Mouse (Mus musculus) embryonic facial prominence, embryonic 14.5 days (tissue): Measurements from ENCODE around the gene Tango6. TPM values are rescaled to one million over a fixed set of nuclear protein-coding genes. Genes with fewer than 3 reads are reported as not detected.

ENCODE experiments used
- ATAC-seq: fragments of 200-750 bp; cut with Nextera tagmentation; 2 replicates; pipeline ENCODE4 v1.8.0; 2017; ENCODE audit warnings: low read depth, moderate number of reproducible peaks, moderate TSS enrichment
- DNase-seq: peaks from one replicate; pipeline ENCODE4 v3.0.0-alpha.2; 2015; ENCODE audit warnings: low spot score
- H3K27ac ChIP-seq: fragments of 300-500 bp; sonication (generic); replicated peaks from 2 replicates; pipeline ENCODE4 v1.5.1; 2014; ENCODE audit warnings: low read depth, mild to moderate bottlenecking, low read length, moderate library complexity
- H3K27me3 ChIP-seq: fragments of 300-500 bp; sonication (generic); replicated peaks from 2 replicates; pipeline ENCODE4 v1.6.1; 2014; ENCODE audit warnings: low read length; ENCODE audit not compliant: control insufficient read depth, insufficient read depth
- H3K36me3 ChIP-seq: fragments of 300-500 bp; sonication (generic); 2 replicates; pipeline ENCODE4 v1.6.1; 2014; ENCODE audit warnings: low read length, mixed read lengths; ENCODE audit not compliant: control insufficient read depth, insufficient read depth
- H3K4me1 ChIP-seq: fragments of 300-500 bp; sonication (generic); 2 replicates; pipeline ENCODE4 v1.6.1; 2014; ENCODE audit warnings: antibody characterized with exemption, low read length; ENCODE audit not compliant: control insufficient read depth, insufficient read depth
- H3K4me2 ChIP-seq: fragments of 300-500 bp; sonication (generic); 2 replicates; pipeline ENCODE4 v1.6.1; 2014; ENCODE audit warnings: low read depth, mild to moderate bottlenecking, low read length, moderate library complexity, mixed read lengths
- H3K4me3 ChIP-seq: fragments of 300-500 bp; sonication (generic); 2 replicates; pipeline ENCODE4 v1.5.1; 2014; ENCODE audit warnings: low read depth, mild to moderate bottlenecking, low read length
- H3K9ac ChIP-seq: fragments of 300-500 bp; sonication (generic); 2 replicates; pipeline ENCODE4 v1.6.1; 2014; ENCODE audit warnings: low read depth, mild to moderate bottlenecking, low read length, moderate library complexity, mixed read lengths
- H3K9me3 ChIP-seq: fragments of 300-500 bp; sonication (generic); 2 replicates; pipeline ENCODE4 v1.6.1; 2016; ENCODE audit warnings: low read length; ENCODE audit not compliant: control insufficient read depth
- WGBS: fragments of 180-500 bp; shearing (Covaris S2); extraction: QIAGEN DNeasy Blood & Tissue Kit; methylation state at CpG from one replicate; pipeline ENCODE4 v1.1.7; 2014; 5-methylcytosine and 5-hydroxymethylcytosine counted together
- polyA plus RNA-seq: library from polyadenylated mRNA; unstranded; fragments of >200 nt; fragmentation: Nextera tagmentation; extraction: Ambion mirVana; gene quantifications from 2 replicates; pipeline ENCODE4 v1.2.1, GENCODE M21; 2014

Tango6 gene
- polyA plus RNA-seq, 1 experiment from 2014 or later, result 6.1 TPM

- Histone ChIP-seq H3K27ac (no peak overlapping the region), H3K9ac (no peak overlapping the region), H3K4me2 (no peak overlapping the region), H3K4me1 (no peaks in the 10 kb centered on the region), H3K27me3 (no peaks in the 10 kb centered on the region), H3K9me3 (no peaks in the 10 kb centered on the region), H3K4me3 (no peak overlapping the region), H3K36me3 (no peaks in the 10 kb centered on the region)
- DNase-seq (no peak), ATAC-seq (no peak)
- WGBS, result 91% methylated on average over 4 of the region's 4 CpGs
Observed at GRCm38 (mm10) chr8:106643100-106643499, 39.8 kb upstream of the Tango6 start.

DNA sequence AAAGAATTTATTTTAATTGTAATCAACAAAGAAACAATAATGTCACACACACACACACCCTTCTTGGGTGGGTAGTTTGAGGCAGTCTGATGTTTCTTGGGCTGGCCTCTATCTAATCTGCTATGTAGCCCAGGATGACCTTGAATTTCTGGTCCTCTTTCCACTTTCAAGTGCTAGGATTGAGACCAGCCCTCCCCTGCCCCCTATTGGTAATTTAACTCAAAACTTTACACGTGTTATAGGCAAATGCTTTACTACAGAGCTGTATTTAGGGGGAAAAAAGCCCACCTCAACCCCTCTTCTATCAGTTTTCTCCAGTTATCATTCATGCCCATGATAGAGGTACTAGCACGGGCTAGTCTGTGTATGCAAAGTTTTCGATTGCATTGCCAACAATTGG lies 37.9 kb upstream of the Tango6 start:
- no peaks in the 10 kb centered on the region for H3K27me3 ChIP-seq
- no peaks in the 10 kb centered on the region for H3K4me1 ChIP-seq
- H3K4me2 ChIP-seq, result no peak overlapping the region
- H3K36me3 ChIP-seq, result no peaks in the 10 kb centered on the region
- 68% methylated on average over 3 of the region's 3 CpGs for WGBS
- no peak for ATAC-seq
- no peaks in the 10 kb centered on the region for H3K9me3 ChIP-seq
- H3K27ac ChIP-seq, result no peak overlapping the region
- H3K4me3 ChIP-seq, result no peak overlapping the region
- H3K9ac ChIP-seq, result no peak overlapping the region
- DNase-seq, result no peak

- ATAC-seq (no peak), DNase-seq (no peak)
- H3K27ac ChIP-seq, result no peak overlapping the region
- no peaks in the 10 kb centered on the region for H3K9me3 ChIP-seq
- 84% methylated on average over 2 of the region's 2 CpGs for WGBS
- H3K27me3 ChIP-seq, result no peaks in the 10 kb centered on the region
- no peak overlapping the region for H3K4me2 ChIP-seq
- no peak overlapping the region for H3K9ac ChIP-seq
- H3K4me3 ChIP-seq, result no peak overlapping the region
- H3K4me1 ChIP-seq, result no peaks in the 10 kb centered on the region
- H3K36me3 ChIP-seq, result no peaks in the 10 kb centered on the region
Observed at GRCm38 (mm10) chr8:106646153-106646552, 36.7 kb upstream of the Tango6 start.

- ATAC-seq, result peak; percentile 60; the same call in 1 of the 2 replicates
Observed at GRCm38 (mm10) chr8:106646731-106647130, 36.1 kb upstream of the Tango6 start.

GRCm38 (mm10) chr8:106647387-106647786 lies 35.5 kb upstream of the Tango6 start:
- Histone ChIP-seq H3K9me3 (no peaks in the 10 kb centered on the region), H3K9ac (no peak overlapping the region), H3K36me3 (no peaks in the 10 kb centered on the region), H3K27me3 (no peaks in the 10 kb centered on the region), H3K4me3 (no peak overlapping the region), H3K27ac (peak overlapping the region; percentile 22; the same call in 1 of the 2 replicates), H3K4me2 (no peak overlapping the region), H3K4me1 (no peaks in the 10 kb centered on the region)
- DNase-seq (peak; percentile 81), ATAC-seq (peak; percentile 67)
- WGBS, result 27% methylated on average over 2 of the region's 2 CpGs

More at GRCm38 (mm10) chr8:106646731-106647130, 36.1 kb upstream of the Tango6 start:
- H3K4me2 ChIP-seq, result no peak overlapping the region
- peak overlapping the region; percentile 22; the same call in 1 of the 2 replicates for H3K27ac ChIP-seq
- DNase-seq, result peak; percentile 72
- WGBS, result 69% methylated on average over 5 of the region's 5 CpGs
- no peaks in the 10 kb centered on the region for H3K27me3 ChIP-seq
- no peaks in the 10 kb centered on the region for H3K9me3 ChIP-seq
- no peaks in the 10 kb centered on the region for H3K4me1 ChIP-seq
- no peak overlapping the region for H3K4me3 ChIP-seq
- H3K9ac ChIP-seq, result no peak overlapping the region
- H3K36me3 ChIP-seq, result no peaks in the 10 kb centered on the region

DNA sequence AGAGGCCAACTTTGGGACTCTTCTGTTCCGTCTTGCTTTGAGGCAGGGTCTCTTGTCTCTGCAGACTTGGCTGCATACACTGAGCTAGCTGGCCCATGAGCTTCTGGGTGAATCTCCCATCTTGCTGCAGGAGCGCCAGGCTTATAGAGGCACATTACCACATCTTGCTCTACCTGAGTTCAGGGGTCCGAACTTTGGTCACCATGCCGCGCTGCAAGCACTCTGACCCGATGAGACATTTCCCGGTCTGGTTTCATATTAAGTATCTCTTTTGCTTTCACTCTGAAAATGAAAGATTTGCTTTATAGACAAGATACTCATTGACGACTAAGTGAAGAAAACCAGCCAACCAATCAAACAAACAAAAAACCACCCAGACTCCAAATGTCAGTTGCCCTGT lies 34.4 kb upstream of the Tango6 start:
- Histone ChIP-seq H3K4me3 (no peak overlapping the region), H3K27me3 (no peaks in the 10 kb centered on the region), H3K4me2 (no peak overlapping the region), H3K9ac (no peak overlapping the region), H3K27ac (no peak overlapping the region), H3K9me3 (no peaks in the 10 kb centered on the region), H3K36me3 (no peaks in the 10 kb centered on the region), H3K4me1 (no peaks in the 10 kb centered on the region)
- 93% methylated on average over 8 of the region's 8 CpGs for WGBS
- DNase-seq (no peak), ATAC-seq (no peak)

DNA sequence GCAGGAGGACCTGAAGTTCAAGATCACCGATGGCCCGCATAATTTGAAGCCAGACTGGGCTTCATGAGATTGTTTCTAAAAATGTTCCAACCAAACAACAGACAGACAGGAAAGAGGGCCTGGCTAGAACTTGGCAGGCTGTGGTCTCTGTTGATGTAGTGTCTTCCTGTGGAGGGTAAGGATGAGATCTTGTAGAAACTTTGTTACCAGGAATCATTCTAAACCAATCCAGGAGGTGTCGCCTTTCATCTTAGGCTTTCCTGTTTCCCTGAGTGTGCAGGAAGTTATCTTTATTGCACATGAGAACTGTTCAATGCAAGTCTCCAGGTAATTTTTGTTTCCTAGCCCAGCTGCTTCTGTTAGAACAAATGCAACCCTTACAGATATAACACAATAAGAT lies 30.9 kb upstream of the Tango6 start:
- Histone ChIP-seq H3K9me3 (no peaks in the 10 kb centered on the region), H3K4me2 (no peak overlapping the region), H3K27me3 (no peaks in the 10 kb centered on the region), H3K36me3 (no peaks in the 10 kb centered on the region), H3K9ac (no peak overlapping the region), H3K4me3 (no peak overlapping the region), H3K27ac (no peak overlapping the region), H3K4me1 (no peaks in the 10 kb centered on the region)
- 84% methylated on average over 3 of the region's 3 CpGs for WGBS
- no peak for ATAC-seq
- DNase-seq, result no peak

- ATAC-seq (no peak), DNase-seq (no peak)
- Histone ChIP-seq H3K4me1 (no peaks in the 10 kb centered on the region), H3K9me3 (no peaks in the 10 kb centered on the region), H3K27ac (no peak overlapping the region), H3K9ac (no peak overlapping the region), H3K36me3 (no peaks in the 10 kb centered on the region), H3K4me3 (no peak overlapping the region), H3K4me2 (no peak overlapping the region), H3K27me3 (no peaks in the 10 kb centered on the region)
Observed at GRCm38 (mm10) chr8:106656046-106656445, 26.8 kb upstream of the Tango6 start.

- Histone ChIP-seq H3K4me1 (no peaks in the 10 kb centered on the region), H3K4me2 (no peak overlapping the region), H3K4me3 (no peak overlapping the region), H3K9ac (no peak overlapping the region), H3K36me3 (no peaks in the 10 kb centered on the region), H3K27ac (no peak overlapping the region), H3K27me3 (no peaks in the 10 kb centered on the region), H3K9me3 (no peaks in the 10 kb centered on the region)
- WGBS, result 25% methylated on average over 2 of the region's 2 CpGs
- no peak for ATAC-seq
- peak; percentile 19 for DNase-seq
Observed at GRCm38 (mm10) chr8:106672786-106673185, 10.1 kb upstream of the Tango6 start.
